Mouse (Mus musculus): ENCODE measurements around the gene Slc25a10.

- no peak for TF ChIP-seq CTCF (IDR thresholded peaks at IDR 0.05; ENCODE audit: borderline replicate concordance, insufficient read depth, low read length)
- TF ChIP-seq POLR2A (IDR thresholded peaks at IDR 0.05; ENCODE audit: low read depth, low read length): no peak
These were observed 46.2 kb upstream of the Slc25a10 start for GRCm38 (mm10) chr11:120445475-120445874.
